Mouse (Mus musculus): ENCODE results near the gene Gprc5c. TPM values are rescaled to one million over a fixed set of nuclear protein-coding genes. Genes with fewer than 3 reads are reported as not detected.

Gene Gprc5c
- polyA plus RNA-seq, 1 experiment from 2014 or later = 50.1 TPM

DNA sequence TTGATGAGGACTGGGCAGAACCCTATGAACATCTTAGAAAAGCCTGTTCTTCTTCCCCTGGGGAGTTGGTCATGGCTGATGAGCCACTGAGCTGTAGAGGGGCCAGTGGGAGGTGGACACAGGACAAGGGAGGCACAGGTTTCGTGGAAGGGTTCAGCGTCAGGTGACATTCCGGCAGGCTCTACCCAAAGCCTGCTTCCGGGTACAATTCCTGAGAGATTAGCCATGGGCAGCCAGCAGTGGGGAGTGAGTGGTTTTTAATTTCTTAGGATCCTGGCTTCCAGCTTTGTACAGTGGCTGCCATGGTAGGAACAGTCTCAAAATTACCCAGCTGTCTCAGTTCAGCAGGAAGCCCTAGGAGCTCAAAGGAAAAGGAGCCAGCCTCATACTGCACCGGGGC lies 3.9 kb upstream of the Gprc5c start:
- H3K27ac ChIP-seq = peak overlapping the region; percentile 21; the same call in 1 of the 2 replicates

DNA sequence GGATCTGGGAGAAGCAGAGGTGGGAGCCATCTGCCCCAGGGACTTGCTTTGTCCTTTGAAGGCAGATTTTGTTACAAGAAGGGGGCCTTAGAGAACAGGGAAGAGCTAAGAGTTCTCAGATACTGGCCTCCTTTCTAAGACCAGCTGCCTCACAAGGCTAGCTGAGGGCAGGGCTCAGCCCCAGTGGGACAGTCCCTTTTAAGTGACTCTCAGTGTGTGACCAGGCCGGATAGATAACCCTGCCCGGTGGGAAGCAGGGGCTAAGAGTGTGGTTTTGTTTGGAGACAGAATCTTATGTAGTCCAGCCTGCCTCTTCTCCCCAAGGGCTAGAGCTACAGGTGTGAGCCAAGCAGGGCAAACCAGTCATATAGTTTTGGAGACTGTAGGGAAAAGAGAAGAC lies 1.4 kb upstream of the Gprc5c start:
- peak; percentile 32 for DNase-seq (ENCODE audit: low spot score)
- Histone ChIP-seq H3K27me3 (ENCODE audit: low read depth, poor library complexity, severe bottlenecking) (peaks cover 23% of the 10 kb centered on the region; the same call in 1 of the 2 replicates), H3K4me1 (peaks cover 73% of the 10 kb centered on the region), H3K4me3 (no peak overlapping the region), H3K27ac (peak overlapping the region; percentile 93), H3K9me3 (replicated peaks) (no peaks in the 10 kb centered on the region), H3K36me3 (peaks cover 2% of the 10 kb centered on the region; the same call in 1 of the 2 replicates)
- WGBS = 5% methylated on average over 2 of the region's 2 CpGs

More for the DNA sequence above, 3.9 kb upstream of the Gprc5c start:
- Histone ChIP-seq H3K9me3 (replicated peaks) (no peaks in the 10 kb centered on the region), H3K27me3 (ENCODE audit: low read depth, poor library complexity, severe bottlenecking) (0 out of 2 replicates have a peak, but pooled peaks cover 11% of the 10 kb centered on the region), H3K4me1 (peaks cover 67% of the 10 kb centered on the region), H3K4me3 (no peak overlapping the region), H3K36me3 (no peaks in the 10 kb centered on the region)
- no peak for DNase-seq (ENCODE audit: low spot score)
- 89% methylated on average over 5 of the region's 5 CpGs for WGBS

DNA sequence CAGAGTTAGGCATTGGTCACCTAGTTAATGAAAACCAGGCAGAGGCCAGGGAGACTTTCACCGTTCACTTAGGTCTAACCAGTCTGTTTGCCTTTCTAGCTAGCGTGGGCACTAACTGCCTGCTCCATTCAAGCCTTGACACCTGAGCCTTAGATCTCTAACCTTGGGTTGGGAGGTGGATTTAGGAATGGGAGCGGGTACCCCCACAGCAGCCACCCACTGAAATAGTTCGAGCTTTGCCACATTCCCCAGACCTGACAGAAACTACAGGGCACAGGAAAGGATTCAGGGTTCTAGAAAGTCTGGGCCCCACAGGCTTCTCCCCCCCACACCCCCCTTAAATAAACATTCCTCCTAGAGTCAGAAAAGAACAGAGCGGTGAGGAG lies 893 bp upstream of the Gprc5c start:
- Histone ChIP-seq H3K27ac (peak overlapping the region; percentile 93), H3K4me1 (peaks cover 72% of the 10 kb centered on the region), H3K4me3 (peak overlapping the region; percentile 85), H3K9me3 (replicated peaks) (no peaks in the 10 kb centered on the region), H3K27me3 (ENCODE audit: low read depth, poor library complexity, severe bottlenecking) (peaks cover 23% of the 10 kb centered on the region; the same call in 1 of the 2 replicates), H3K36me3 (peaks cover 5% of the 10 kb centered on the region; the same call in 1 of the 2 replicates)
- 6% methylated on average over 5 of the region's 5 CpGs for WGBS
- DNase-seq (ENCODE audit: low spot score) = no peak

DNA sequence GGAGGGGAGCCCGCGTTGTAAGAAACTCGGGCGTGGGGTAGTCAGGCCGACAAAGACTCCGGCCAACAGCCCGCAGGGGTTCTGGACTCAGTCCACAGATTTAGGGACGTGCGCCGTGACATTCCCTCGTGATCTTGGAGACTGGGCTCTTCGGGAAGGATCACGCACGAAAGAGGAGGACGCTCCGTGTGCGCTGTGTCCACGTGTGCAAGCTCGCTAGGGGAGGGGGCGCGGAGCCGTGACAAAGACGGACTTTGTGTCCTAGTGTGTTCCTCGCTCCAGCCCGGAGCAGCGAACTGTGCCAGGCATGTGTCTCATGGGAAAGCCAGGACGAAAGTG lies 286 bp downstream of the Gprc5c start:
- Histone ChIP-seq H3K4me1 (peaks cover 71% of the 10 kb centered on the region), H3K36me3 (peaks cover 5% of the 10 kb centered on the region; the same call in 1 of the 2 replicates), H3K27me3 (ENCODE audit: low read depth, poor library complexity, severe bottlenecking) (peaks cover 23% of the 10 kb centered on the region; the same call in 1 of the 2 replicates), H3K27ac (peak overlapping the region; percentile 93), H3K9me3 (replicated peaks) (no peaks in the 10 kb centered on the region), H3K4me3 (peak overlapping the region; percentile 85)
- no peak for DNase-seq (ENCODE audit: low spot score)
- under 1% methylated on average over 27 of the region's 27 CpGs for WGBS

DNA sequence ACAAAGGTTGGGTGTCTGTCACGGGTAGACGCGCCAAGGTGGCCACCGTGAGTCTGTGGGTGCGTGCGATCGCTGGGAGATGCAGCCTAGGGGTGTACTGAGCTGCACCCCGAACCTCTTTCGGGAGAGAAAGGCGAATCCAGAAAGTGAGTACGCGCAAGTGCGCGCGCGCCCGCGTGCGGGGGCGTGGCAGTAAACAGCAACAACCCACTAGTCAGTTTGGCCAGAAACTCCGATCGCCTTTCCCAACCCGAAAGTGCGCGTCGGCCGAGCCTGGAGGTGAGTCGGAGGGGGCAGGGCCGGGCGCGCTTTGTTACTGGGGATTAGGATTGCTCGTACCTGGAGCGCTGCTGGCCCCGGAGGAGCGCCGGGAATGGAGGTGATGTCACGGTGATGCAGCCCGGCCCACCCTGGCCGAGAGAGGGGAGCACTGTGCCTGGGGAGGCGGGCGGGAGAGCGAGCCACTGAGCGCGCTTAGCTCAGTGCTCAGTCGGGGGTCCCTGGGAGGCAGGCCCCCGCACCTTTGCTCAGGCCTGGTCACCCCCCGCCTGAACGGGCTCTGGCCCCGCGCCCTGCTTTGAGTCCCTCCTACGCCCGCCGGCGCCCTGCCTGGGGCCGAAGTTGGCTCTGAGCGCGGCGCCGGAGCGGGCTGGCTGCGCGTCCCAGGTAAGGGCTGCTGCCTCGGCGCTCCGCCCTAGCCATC lies 807 bp downstream of the Gprc5c start:
- under 1% methylated on average over 65 of the region's 65 CpGs for WGBS
- H3K4me3 ChIP-seq = peak overlapping the region; percentile 85
- peaks cover 65% of the 10 kb centered on the region for H3K4me1 ChIP-seq
- peaks cover 23% of the 10 kb centered on the region; the same call in 1 of the 2 replicates for H3K27me3 ChIP-seq (ENCODE audit: low read depth, poor library complexity, severe bottlenecking)
- peak overlapping the region; percentile 93 for H3K27ac ChIP-seq
- peak; percentile 85 for DNase-seq (ENCODE audit: low spot score)
- peaks cover 5% of the 10 kb centered on the region; the same call in 1 of the 2 replicates for H3K36me3 ChIP-seq
- H3K9me3 ChIP-seq (replicated peaks) = no peaks in the 10 kb centered on the region

DNA sequence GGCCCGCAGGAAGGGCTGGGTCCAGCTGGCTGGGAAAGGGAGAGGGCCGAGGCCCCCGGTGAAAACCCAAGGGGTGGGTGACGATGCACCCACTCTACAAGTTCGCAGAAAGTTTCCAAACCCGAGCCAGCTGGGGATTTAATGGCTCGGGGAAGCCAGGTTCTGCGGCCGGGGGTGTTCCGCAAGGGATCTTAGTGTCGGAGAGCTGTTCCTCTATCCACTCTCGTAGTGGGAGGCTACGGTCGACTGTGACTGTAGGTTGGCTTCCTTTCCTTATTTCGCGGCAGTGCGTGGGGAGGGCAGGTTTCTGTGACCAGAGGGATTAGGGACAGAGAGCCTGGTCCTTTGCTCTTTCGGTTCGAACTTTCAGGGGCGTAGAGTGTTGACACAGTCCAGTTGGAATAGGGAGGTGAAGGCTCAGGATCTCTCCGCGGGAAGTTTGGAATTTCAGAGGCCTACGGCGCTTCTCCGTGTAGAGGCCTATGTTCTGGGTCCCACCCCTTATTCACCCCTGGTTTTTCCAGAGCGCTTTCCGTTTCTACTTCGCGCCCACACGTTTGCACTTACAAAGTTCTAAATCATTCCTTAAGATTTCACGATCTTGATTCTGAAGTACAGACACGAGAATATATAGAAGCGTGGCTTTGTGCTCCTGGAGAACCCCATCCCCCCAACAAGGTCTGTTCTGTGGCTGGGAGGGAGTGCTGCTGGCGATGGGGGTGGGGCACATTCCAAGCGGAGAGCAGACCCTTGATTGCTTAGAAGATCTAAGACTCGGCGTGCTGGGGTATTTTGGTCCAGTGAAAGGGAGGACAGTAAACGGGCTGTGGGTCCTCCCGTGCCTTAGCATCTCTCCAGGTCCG lies 1.6 kb downstream of the Gprc5c start:
- peak overlapping the region; percentile 85 for H3K4me3 ChIP-seq
- peak overlapping the region; percentile 93 for H3K27ac ChIP-seq
- H3K9me3 ChIP-seq (replicated peaks) = no peaks in the 10 kb centered on the region
- WGBS = under 1% methylated on average over 40 of the region's 40 CpGs
- DNase-seq (ENCODE audit: low spot score) = peak; percentile 79
- H3K4me1 ChIP-seq = peaks cover 60% of the 10 kb centered on the region
- peaks cover 5% of the 10 kb centered on the region; the same call in 1 of the 2 replicates for H3K36me3 ChIP-seq
- H3K27me3 ChIP-seq (ENCODE audit: low read depth, poor library complexity, severe bottlenecking) = peaks cover 23% of the 10 kb centered on the region; the same call in 1 of the 2 replicates

DNA sequence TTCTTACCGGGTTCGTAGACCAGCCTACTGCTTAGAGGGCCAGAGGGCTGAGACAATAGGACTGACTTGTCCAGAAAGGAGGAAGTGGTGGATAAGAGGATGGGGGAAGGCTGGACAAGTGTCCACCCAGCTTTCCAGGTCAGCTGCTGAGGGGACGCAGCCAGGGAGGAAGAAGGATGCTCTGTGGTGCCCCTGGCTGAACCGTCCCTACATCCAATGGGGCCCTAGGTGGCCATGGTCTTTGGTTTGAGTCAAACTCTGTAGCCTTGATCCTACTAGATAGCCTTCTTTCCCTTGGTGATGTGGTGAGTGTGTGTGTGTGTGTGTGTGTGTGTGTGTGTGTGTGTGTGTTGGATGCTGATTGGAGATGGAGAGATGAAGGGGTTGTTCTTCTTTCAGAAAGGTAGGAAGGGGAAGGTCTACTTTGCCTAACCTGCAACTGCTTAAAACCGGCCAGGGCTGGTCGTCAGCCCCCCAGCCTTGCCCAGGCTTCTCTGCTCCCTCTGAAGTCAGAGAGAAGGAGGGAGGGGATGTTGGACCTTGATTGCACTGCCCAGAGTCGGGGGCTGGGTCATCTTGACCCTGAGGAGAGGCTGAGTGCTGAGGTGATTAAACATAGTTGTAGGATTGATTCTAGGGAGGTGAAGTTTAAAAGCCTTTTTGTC lies 2.4 kb downstream of the Gprc5c start:
- Histone ChIP-seq H3K27me3 (ENCODE audit: low read depth, poor library complexity, severe bottlenecking) (peaks cover 23% of the 10 kb centered on the region; the same call in 1 of the 2 replicates), H3K4me1 (peaks cover 60% of the 10 kb centered on the region), H3K9me3 (replicated peaks) (no peaks in the 10 kb centered on the region)

DNA sequence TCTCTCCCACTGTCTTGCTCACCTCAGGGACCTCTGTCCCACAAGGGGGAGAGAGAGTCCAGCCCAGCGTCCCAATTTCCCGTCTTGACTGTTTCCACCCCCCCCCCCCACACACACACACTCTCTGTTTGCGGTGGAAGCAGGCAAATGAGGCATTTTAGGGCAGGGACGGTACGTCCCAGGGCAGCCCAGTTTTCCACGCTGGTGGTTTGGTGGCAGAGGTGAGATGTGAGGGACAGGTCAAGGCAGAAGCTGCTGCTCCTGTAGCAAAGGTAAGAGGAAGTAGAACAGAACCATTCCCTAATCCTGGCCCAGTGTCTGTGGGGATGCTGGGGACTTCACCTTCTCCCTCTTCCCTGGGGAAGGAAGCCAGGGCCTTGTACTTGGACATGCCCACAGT lies 3.6 kb downstream of the Gprc5c start:
- DNase-seq (ENCODE audit: low spot score) = peak; percentile 26
- H3K9me3 ChIP-seq (replicated peaks) = no peaks in the 10 kb centered on the region
- peaks cover 12% of the 10 kb centered on the region; the same call in 1 of the 2 replicates for H3K36me3 ChIP-seq
- WGBS = 79% methylated on average over 6 of the region's 6 CpGs
- H3K4me3 ChIP-seq = no peak overlapping the region
- peaks cover 12% of the 10 kb centered on the region; the same call in 1 of the 2 replicates for H3K27me3 ChIP-seq (ENCODE audit: low read depth, poor library complexity, severe bottlenecking)
- no peak overlapping the region for H3K27ac ChIP-seq
- H3K4me1 ChIP-seq = peaks cover 52% of the 10 kb centered on the region

More for the DNA sequence above, 2.4 kb downstream of the Gprc5c start:
- 6% methylated on average over 7 of the region's 7 CpGs for WGBS
- H3K36me3 ChIP-seq = peaks cover 5% of the 10 kb centered on the region; the same call in 1 of the 2 replicates
- no peak for DNase-seq (ENCODE audit: low spot score)
- H3K4me3 ChIP-seq = peak overlapping the region; percentile 85
- peak overlapping the region; percentile 93 for H3K27ac ChIP-seq

DNA sequence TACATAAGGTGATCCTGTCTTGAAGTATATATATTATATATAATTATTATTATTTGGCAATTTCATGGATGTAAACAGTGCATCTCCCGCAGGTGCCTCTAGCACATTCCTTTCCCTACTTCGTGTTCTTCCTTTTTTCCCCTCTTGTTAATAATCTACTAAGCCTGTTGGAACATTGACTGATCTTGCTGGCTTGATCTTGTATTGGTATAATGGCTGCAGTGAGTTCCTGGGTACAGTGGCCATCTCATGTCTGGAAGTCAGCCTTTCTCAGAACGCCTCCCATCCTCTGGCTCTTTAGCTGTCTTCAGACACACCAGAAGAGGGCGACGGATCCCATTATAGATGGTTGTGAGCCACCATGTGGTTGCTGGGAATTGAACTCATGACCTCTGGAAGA lies 5.2 kb downstream of the Gprc5c start:
- Histone ChIP-seq H3K9me3 (replicated peaks) (no peaks in the 10 kb centered on the region), H3K27me3 (ENCODE audit: low read depth, poor library complexity, severe bottlenecking) (peaks cover 12% of the 10 kb centered on the region; the same call in 1 of the 2 replicates), H3K36me3 (peaks cover 14% of the 10 kb centered on the region; the same call in 1 of the 2 replicates), H3K27ac (no peak overlapping the region), H3K4me3 (no peak overlapping the region), H3K4me1 (peaks cover 36% of the 10 kb centered on the region)
- DNase-seq (ENCODE audit: low spot score) = no peak
- 94% methylated on average over 5 of the region's 5 CpGs for WGBS

DNA sequence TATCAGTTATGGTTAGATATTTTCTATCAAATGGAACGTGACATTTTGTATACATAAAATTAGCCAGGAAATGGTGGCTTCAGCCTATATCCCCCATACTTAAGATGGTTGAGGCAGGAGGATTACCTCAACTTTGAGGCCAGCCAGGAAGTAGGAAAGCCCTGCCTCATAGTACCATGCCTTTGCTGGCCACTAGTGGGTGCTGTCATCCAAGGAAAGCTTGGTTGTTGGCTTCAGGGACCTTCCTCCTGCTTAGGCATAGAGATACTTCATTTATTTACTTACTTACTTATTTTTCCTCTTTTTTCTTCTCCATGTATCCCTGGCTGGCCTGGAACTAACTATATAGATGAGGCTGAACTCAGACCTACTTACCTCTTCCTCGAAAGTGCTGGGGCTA lies 7.7 kb downstream of the Gprc5c start:
- Histone ChIP-seq H3K4me3 (no peak overlapping the region), H3K36me3 (peaks cover 27% of the 10 kb centered on the region), H3K4me1 (peaks cover 11% of the 10 kb centered on the region), H3K27ac (no peak overlapping the region), H3K9me3 (replicated peaks) (no peaks in the 10 kb centered on the region), H3K27me3 (ENCODE audit: low read depth, poor library complexity, severe bottlenecking) (peaks cover 4% of the 10 kb centered on the region; the same call in 1 of the 2 replicates)
- WGBS = 95% methylated on average over 2 of the region's 2 CpGs
- peak; percentile 31 for DNase-seq (ENCODE audit: low spot score)

DNA sequence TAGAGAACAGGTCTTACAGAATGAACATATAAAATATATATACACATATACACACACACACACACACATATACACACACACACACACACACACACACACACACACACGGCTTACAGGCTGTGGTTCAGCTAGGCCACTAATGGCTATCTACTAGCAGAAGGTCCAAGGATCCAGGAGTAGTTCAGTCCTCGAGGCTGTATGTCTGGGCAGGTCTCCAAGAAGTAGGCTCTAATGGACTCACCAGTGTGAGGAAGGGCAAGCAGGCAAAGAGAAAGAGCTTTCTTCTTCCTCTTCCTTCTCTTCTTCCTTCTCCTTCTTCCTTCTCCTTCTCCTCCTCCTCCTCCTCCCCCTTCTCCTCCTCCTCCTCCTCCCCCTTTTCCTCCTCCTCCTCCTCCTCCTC lies 10.1 kb downstream of the Gprc5c start:
- H3K27me3 ChIP-seq (ENCODE audit: low read depth, poor library complexity, severe bottlenecking) = no peaks in the 10 kb centered on the region
- peak; percentile 24 for DNase-seq (ENCODE audit: low spot score)
- no peaks in the 10 kb centered on the region for H3K9me3 ChIP-seq (replicated peaks)
- H3K27ac ChIP-seq = no peak overlapping the region
- no peak overlapping the region for H3K4me3 ChIP-seq
- H3K4me1 ChIP-seq = peaks cover 12% of the 10 kb centered on the region
- 88% methylated on average over 2 of the region's 2 CpGs for WGBS
- H3K36me3 ChIP-seq = peaks cover 38% of the 10 kb centered on the region

DNA sequence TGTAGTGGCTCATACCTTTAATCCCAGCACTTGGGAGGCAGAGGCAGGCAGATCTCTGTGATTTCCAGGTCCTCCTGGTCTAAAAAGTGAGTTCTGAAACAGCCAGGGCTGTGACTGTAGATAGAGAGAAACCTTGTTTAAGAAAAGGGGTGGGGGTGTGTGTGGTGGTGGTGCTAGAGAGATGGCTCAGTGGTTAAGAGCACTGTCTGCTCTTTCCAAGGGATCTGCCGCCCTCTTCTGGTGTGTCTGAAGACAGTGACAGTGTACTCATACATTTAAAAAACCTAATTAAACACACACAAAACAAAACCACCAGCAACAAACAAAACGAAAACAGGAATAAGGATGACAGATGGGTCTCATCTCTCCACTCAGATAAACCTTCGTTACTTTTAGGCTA lies 11.7 kb downstream of the Gprc5c start:
- WGBS = 83% methylated on average over 3 of the region's 3 CpGs
- Histone ChIP-seq H3K4me3 (no peak overlapping the region), H3K27ac (no peak overlapping the region), H3K4me1 (peaks cover 28% of the 10 kb centered on the region), H3K36me3 (peaks cover 52% of the 10 kb centered on the region), H3K9me3 (replicated peaks) (no peaks in the 10 kb centered on the region), H3K27me3 (ENCODE audit: low read depth, poor library complexity, severe bottlenecking) (no peaks in the 10 kb centered on the region)
- DNase-seq (ENCODE audit: low spot score) = no peak

Measured in limb, embryonic 10.5 days (tissue).